Mouse (Mus musculus): ENCODE measurements around the gene Ndufs5.

GRCm38 (mm10) chr4:123664951-123665661 is 52.9 kb downstream of the Ndufs5 start:
- TF ChIP-seq POLR2A (IDR thresholded peaks at IDR 0.05; ENCODE audit: borderline replicate concordance, low read depth, low read length) (no peak), CTCF (IDR thresholded peaks at IDR 0.05; ENCODE audit: low read depth, low read length) (no peak)

Measured in bone marrow macrophage, adult 2 months (primary cell).